Mouse (Mus musculus) embryo, embryonic 10 days (tissue): ENCODE measurements around the gene Tnfrsf9.
"Not testable (repeated sequence)": the region's sequence is repeated elsewhere in the genome, so short reads cannot be mapped to it uniquely, and the experiment has no call there.

Experiments
- DNase-seq: peaks from one replicate; pipeline ENCODE4 v3.0.0-alpha.2; 2015; ENCODE audit warnings: low spot score

Gene Tnfrsf9

GRCm38 (mm10) chr4:150914290-150914733 is at the start of gene Tnfrsf9, which contains the start of gene Park7:
Gene Tnfrsf9 (plus strand): TSS chr4:150914562.
Gene Park7 (minus strand): TSS chr4:150914437.
- peak; percentile 99 for DNase-seq

GRCm38 (mm10) chr4:150865371-150865770 is 49.0 kb upstream of the Tnfrsf9 start:
- DNase-seq = no peak

GRCm38 (mm10) chr4:150866069-150866468 is 48.3 kb upstream of the Tnfrsf9 start:
- no peak for DNase-seq

GRCm38 (mm10) chr4:150866494-150866893 is 47.9 kb upstream of the Tnfrsf9 start:
- no peak for DNase-seq

- no peak for DNase-seq
Observed at GRCm38 (mm10) chr4:150868161-150868560, 46.2 kb upstream of the Tnfrsf9 start.

GRCm38 (mm10) chr4:150868859-150869258 is 45.5 kb upstream of the Tnfrsf9 start:
- no peak for DNase-seq

GRCm38 (mm10) chr4:150869276-150870197 is 44.8 kb upstream of the Tnfrsf9 start:
- no peak for DNase-seq

GRCm38 (mm10) chr4:150870963-150871391 is 43.4 kb upstream of the Tnfrsf9 start:
- DNase-seq = no peak

- DNase-seq = peak; percentile 64
Observed at GRCm38 (mm10) chr4:150871392-150872138, 42.8 kb upstream of the Tnfrsf9 start.

- DNase-seq = no peak
Observed at GRCm38 (mm10) chr4:150872139-150872651, 42.2 kb upstream of the Tnfrsf9 start.

GRCm38 (mm10) chr4:150872681-150873080 is 41.7 kb upstream of the Tnfrsf9 start:
- no peak for DNase-seq

- DNase-seq = not testable (repeated sequence)
Observed at GRCm38 (mm10) chr4:150874416-150874815, 39.9 kb upstream of the Tnfrsf9 start.

- no peak for DNase-seq
Observed at GRCm38 (mm10) chr4:150875393-150875792, 39.0 kb upstream of the Tnfrsf9 start.

GRCm38 (mm10) chr4:150879631-150880030 is 34.7 kb upstream of the Tnfrsf9 start:
- DNase-seq = no peak

GRCm38 (mm10) chr4:150880364-150880763 is 34.0 kb upstream of the Tnfrsf9 start:
- no peak for DNase-seq

GRCm38 (mm10) chr4:150882632-150883031 is 31.7 kb upstream of the Tnfrsf9 start:
- DNase-seq = no peak

GRCm38 (mm10) chr4:150887903-150888302 is 26.5 kb upstream of the Tnfrsf9 start:
- DNase-seq = no peak

- DNase-seq = peak; percentile 40
Observed at GRCm38 (mm10) chr4:150888492-150888891, 25.9 kb upstream of the Tnfrsf9 start.

- DNase-seq = no peak
Observed at GRCm38 (mm10) chr4:150889273-150889954, 24.9 kb upstream of the Tnfrsf9 start.

GRCm38 (mm10) chr4:150889955-150890315 is 24.4 kb upstream of the Tnfrsf9 start:
- DNase-seq = no peak

GRCm38 (mm10) chr4:150891308-150891707 is 23.1 kb upstream of the Tnfrsf9 start:
- DNase-seq = no peak
